Mouse (Mus musculus) C2C12 (cell line): ENCODE results near the gene Tmod4.

Experiments
- CEBPB ChIP-seq: IDR thresholded peaks from one replicate; pipeline ENCODE4 v1.6.1; 2011; ENCODE audit warnings: low read depth, mild to moderate bottlenecking, control low read depth, moderate library complexity
- CTCF ChIP-seq: IDR thresholded peaks from one replicate; pipeline ENCODE4 v1.5.1; 2011; ENCODE audit not compliant: control insufficient read depth, insufficient read depth, insufficient read length
- FOSL1 ChIP-seq: IDR thresholded peaks from one replicate; pipeline ENCODE4 v1.8.0; 2011; ENCODE audit warnings: mild to moderate bottlenecking, low read length; ENCODE audit not compliant: poor library complexity, insufficient read depth, severe bottlenecking
- MYOD1 ChIP-seq: IDR thresholded peaks from one replicate; pipeline ENCODE4 v1.6.1; 2011; ENCODE audit warnings: low read depth; ENCODE audit not compliant: control insufficient read depth, insufficient read length
- USF1 ChIP-seq: IDR thresholded peaks from one replicate; pipeline ENCODE4 v1.6.1; 2011; ENCODE audit warnings: low read depth, mild to moderate bottlenecking, control low read depth, moderate library complexity

GRCm38 (mm10) chr3:95112760-95113159, 11.5 kb upstream of the Tmod4 start:
- no peak for TF ChIP-seq CTCF
- no peak for TF ChIP-seq CEBPB
- no peak for TF ChIP-seq MYOD1
- no peak for TF ChIP-seq USF1
- TF ChIP-seq FOSL1 = no peak
